Mouse (Mus musculus): Measurements from ENCODE around the gene Scgb1b20.
"Not testable (repeated sequence)": the region's sequence is repeated elsewhere in the genome, so short reads cannot be mapped to it uniquely, and the experiment has no call there.

The Scgb1b20 gene

GRCm38 (mm10) chr7:33372934-33373333, at the start of gene Scgb1b20:
Gene Scgb1b20 (plus strand): TSS chr7:33373234.
- not testable (repeated sequence) for H3K36me3 ChIP-seq (ENCODE audit: control insufficient read depth, insufficient read depth, low read length, poor library complexity, severe bottlenecking)

GRCm38 (mm10) chr7:33366222-33366621, 6.8 kb upstream of the Scgb1b20 start, which contains the start of gene Scgb2b20:
Gene Scgb2b20 (minus strand): TSS chr7:33366322.
- H3K27me3 ChIP-seq (ENCODE audit: control insufficient read depth, insufficient read depth, low read length, poor library complexity, severe bottlenecking); DNase-seq (ENCODE audit: low read depth, low spot score); H3K36me3 ChIP-seq (ENCODE audit: control insufficient read depth, insufficient read depth, low read length, poor library complexity, severe bottlenecking): not testable (repeated sequence)

More at GRCm38 (mm10) chr7:33372934-33373333, at the start of gene Scgb1b20:
- not testable (repeated sequence) for H3K27me3 ChIP-seq (ENCODE audit: control insufficient read depth, insufficient read depth, low read length, poor library complexity, severe bottlenecking); DNase-seq (ENCODE audit: low read depth, low spot score)

- not testable (repeated sequence) for H3K36me3 ChIP-seq (ENCODE audit: control insufficient read depth, insufficient read depth, low read length, poor library complexity, severe bottlenecking); DNase-seq (ENCODE audit: low read depth, low spot score); H3K27me3 ChIP-seq (ENCODE audit: control insufficient read depth, insufficient read depth, low read length, poor library complexity, severe bottlenecking)
These were observed 26.7 kb downstream of the Scgb1b20 start for GRCm38 (mm10) chr7:33399749-33400148.

GRCm38 (mm10) chr7:33401650-33402049, 28.6 kb downstream of the Scgb1b20 start:
- Histone ChIP-seq H3K27me3 (ENCODE audit: control insufficient read depth, insufficient read depth, low read length, poor library complexity, severe bottlenecking) (no peaks in the 10 kb centered on the region), H3K36me3 (ENCODE audit: control insufficient read depth, insufficient read depth, low read length, poor library complexity, severe bottlenecking) (no peaks in the 10 kb centered on the region)
- DNase-seq (ENCODE audit: low read depth, low spot score): no peak

- not testable (repeated sequence) for DNase-seq (ENCODE audit: low read depth, low spot score); H3K36me3 ChIP-seq (ENCODE audit: control insufficient read depth, insufficient read depth, low read length, poor library complexity, severe bottlenecking); H3K27me3 ChIP-seq (ENCODE audit: control insufficient read depth, insufficient read depth, low read length, poor library complexity, severe bottlenecking)
These were observed 36.6 kb downstream of the Scgb1b20 start for GRCm38 (mm10) chr7:33409681-33410080.
